Mouse (Mus musculus) duodenum, adult 2 months (tissue): ENCODE data around the gene Usp26. TPM values are rescaled to one million over a fixed set of nuclear protein-coding genes. Genes with fewer than 3 reads are reported as not detected.

ENCODE experiments used
- polyA plus RNA-seq: library from polyadenylated mRNA; depleted of rRNA; stranded (reverse); fragments of >200 nt; gene quantifications from 2 replicates; pipeline ENCODE4 v1.2.3, GENCODE M21; 2012; ENCODE audit warnings: low replicate concordance; rRNA removed

The Usp26 gene
- polyA plus RNA-seq, result not detected in 2 replicates

DNA sequence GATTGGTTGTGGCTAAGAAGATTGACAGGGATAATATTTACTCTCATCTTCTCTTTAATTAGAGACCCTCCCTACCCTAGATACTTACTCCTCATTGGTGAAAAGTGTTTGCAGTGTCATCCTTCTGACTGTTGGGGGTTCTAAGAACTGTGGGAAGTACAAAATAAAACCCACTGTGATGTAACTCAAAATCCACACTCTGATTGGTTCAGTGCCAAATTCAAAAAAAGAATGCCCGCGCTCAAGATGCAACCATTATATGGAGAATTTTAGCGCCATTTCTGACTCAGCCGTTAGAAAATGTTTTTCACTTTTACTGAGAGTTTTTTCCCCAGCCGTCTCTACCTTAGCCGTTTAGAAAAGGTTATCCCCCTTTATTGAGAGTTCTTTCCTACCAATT is at the start of gene Usp26:
Gene Usp26 (minus strand): TSS at position 101 of the 400 bp plus-strand sequence.

Other genes starting within 250 kb of the Usp26 start
- gene Hs6st2, start 119.4 kb downstream of the Usp26 start, polyA plus RNA-seq, result 0.02 and 0.04 TPM in 2 replicates
- not detected in 2 replicates for gene 1700080O16Rik, start 171.5 kb upstream of the Usp26 start, polyA plus RNA-seq